Mouse (Mus musculus) neural tube, embryonic 12.5 days (tissue): ENCODE data around the gene Serinc4. TPM values are rescaled to one million over a fixed set of nuclear protein-coding genes. Genes with fewer than 3 reads are reported as not detected.

Source experiments
- ATAC-seq: fragments of 200-750 bp; cut with Nextera tagmentation; 2 replicates; pipeline ENCODE4 v1.8.0; 2017; ENCODE audit warnings: low read depth, mild to moderate bottlenecking, moderate TSS enrichment, moderate library complexity; ENCODE audit not compliant: low FRiP score
- H3K27ac ChIP-seq: fragments of 300-500 bp; sonication (generic); 2 replicates; pipeline ENCODE4 v1.5.1; 2016
- H3K27me3 ChIP-seq: fragments of 300-500 bp; sonication (generic); replicated peaks from 2 replicates; pipeline ENCODE4 v1.6.1; 2016; ENCODE audit warnings: mild to moderate bottlenecking
- H3K36me3 ChIP-seq: fragments of 300-500 bp; sonication (generic); 2 replicates; pipeline ENCODE4 v1.6.1; 2016; ENCODE audit warnings: mild to moderate bottlenecking
- H3K4me1 ChIP-seq: fragments of 300-500 bp; sonication (generic); 2 replicates; pipeline ENCODE4 v1.6.1; 2016
- H3K4me2 ChIP-seq: fragments of 300-500 bp; sonication (generic); replicated peaks from 2 replicates; pipeline ENCODE4 v1.6.1; 2016; ENCODE audit warnings: mild to moderate bottlenecking
- H3K4me3 ChIP-seq: fragments of 300-500 bp; sonication (generic); 2 replicates; pipeline ENCODE4 v1.5.1; 2016
- H3K9ac ChIP-seq: fragments of 300-500 bp; sonication (generic); 2 replicates; pipeline ENCODE4 v1.6.1; 2016; ENCODE audit warnings: mild to moderate bottlenecking
- H3K9me3 ChIP-seq: fragments of 300-500 bp; sonication (generic); 2 replicates; pipeline ENCODE4 v1.6.1; 2016; ENCODE audit warnings: mild to moderate bottlenecking
- WGBS: fragments of 180-500 bp; shearing (Covaris S2); methylation state at CpG from one replicate; pipeline ENCODE4 v1.1.7; 2016; 5-methylcytosine and 5-hydroxymethylcytosine counted together
- microRNA-seq: library from miRNA; unstranded; fragments of <30 nt; microRNA quantifications from one replicate; pipeline ENCODE4, GENCODE M21; 2017
- polyA plus RNA-seq: library from polyadenylated mRNA; unstranded; fragments of >200 nt; fragmentation: Nextera tagmentation; extraction: Ambion mirVana; gene quantifications from 2 replicates; pipeline ENCODE4 v1.2.1, GENCODE M21; 2016

Gene Serinc4
- polyA plus RNA-seq, 1 experiment from 2014 or later, result 0.79 TPM

GRCm38 (mm10) chr2:121415591-121415990, 41.0 kb downstream of the Serinc4 start:
- Histone ChIP-seq H3K9ac (peak overlapping the region; percentile 98; the same call in 1 of the 2 replicates), H3K9me3 (no peaks in the 10 kb centered on the region), H3K4me3 (peak overlapping the region; percentile 97; the same call in 1 of the 2 replicates), H3K4me1 (peaks cover 22% of the 10 kb centered on the region), H3K4me2 (peak overlapping the region; percentile 71), H3K36me3 (peaks cover 18% of the 10 kb centered on the region; the same call in 1 of the 2 replicates), H3K27me3 (no peaks in the 10 kb centered on the region), H3K27ac (no peak overlapping the region)
- no peak for ATAC-seq
- 90% methylated on average over 3 of the region's 3 CpGs for WGBS

DNA sequence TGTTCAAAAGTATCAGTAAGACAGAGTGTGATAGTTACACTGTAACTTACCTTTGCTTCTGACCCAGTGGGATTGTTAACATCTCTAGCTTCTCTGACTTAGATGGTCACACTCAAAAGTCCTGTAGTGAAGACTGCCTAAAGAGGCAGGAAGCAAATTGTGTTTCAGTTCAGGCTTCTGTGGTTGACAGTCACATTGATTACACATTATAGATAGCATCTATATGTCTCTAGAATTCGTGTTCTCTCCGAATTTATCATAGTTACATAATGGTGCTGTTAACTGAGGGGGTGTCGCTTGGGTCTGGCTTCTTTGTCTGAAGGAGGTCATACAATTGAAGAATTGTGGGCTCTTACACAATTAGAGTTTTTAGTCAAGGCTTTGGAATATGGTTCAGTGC, 41.5 kb downstream of the Serinc4 start:
- Histone ChIP-seq H3K36me3 (peaks cover 17% of the 10 kb centered on the region; the same call in 1 of the 2 replicates), H3K4me1 (peaks cover 22% of the 10 kb centered on the region)

GRCm38 (mm10) chr2:121414139-121414685, 42.4 kb downstream of the Serinc4 start:
- WGBS, result 1% methylated on average over 32 of the region's 32 CpGs
- peak; percentile 52 for ATAC-seq
- Histone ChIP-seq H3K4me3 (peak overlapping the region; percentile 97), H3K9ac (peak overlapping the region; percentile 98), H3K27ac (peak overlapping the region; percentile 92), H3K36me3 (peaks cover 17% of the 10 kb centered on the region; the same call in 1 of the 2 replicates), H3K9me3 (no peaks in the 10 kb centered on the region), H3K4me1 (peaks cover 22% of the 10 kb centered on the region), H3K27me3 (no peaks in the 10 kb centered on the region), H3K4me2 (peak overlapping the region; percentile 71)

More for the DNA sequence above, 41.5 kb downstream of the Serinc4 start:
- ATAC-seq, result no peak
- Histone ChIP-seq H3K27ac (no peak overlapping the region), H3K9ac (peak overlapping the region; percentile 98; the same call in 1 of the 2 replicates), H3K4me2 (peak overlapping the region; percentile 71), H3K27me3 (no peaks in the 10 kb centered on the region), H3K9me3 (no peaks in the 10 kb centered on the region), H3K4me3 (peak overlapping the region; percentile 97)
- WGBS, result 48% methylated on average over 3 of the region's 3 CpGs

GRCm38 (mm10) chr2:121413387-121414042, 43.1 kb downstream of the Serinc4 start, which contains the start of the genes Pdia3 and Catsper2:
Pdia3 (plus strand) TSS chr2:121413775.
Catsper2 (minus strand) TSS chr2:121413792.
- under 1% methylated on average over 68 of the region's 68 CpGs for WGBS
- no peaks in the 10 kb centered on the region for H3K27me3 ChIP-seq

GRCm38 (mm10) chr2:121412843-121413386, 43.7 kb downstream of the Serinc4 start:
- Histone ChIP-seq H3K9me3 (no peaks in the 10 kb centered on the region), H3K36me3 (peaks cover 9% of the 10 kb centered on the region; the same call in 1 of the 2 replicates), H3K4me1 (peaks cover 22% of the 10 kb centered on the region), H3K27ac (peak overlapping the region; percentile 92), H3K27me3 (no peaks in the 10 kb centered on the region), H3K4me2 (peak overlapping the region; percentile 71), H3K4me3 (peak overlapping the region; percentile 97), H3K9ac (peak overlapping the region; percentile 98)
- WGBS, result 12% methylated on average over 4 of the region's 4 CpGs
- no peak for ATAC-seq

More at GRCm38 (mm10) chr2:121413387-121414042, 43.1 kb downstream of the Serinc4 start, which contains the start of the genes Pdia3 and Catsper2:
- Histone ChIP-seq H3K4me1 (peaks cover 22% of the 10 kb centered on the region), H3K4me2 (peak within 1 kb of the TSS; percentile 71), H3K9me3 (no peaks in the 10 kb centered on the region), H3K9ac (peak within 1 kb of the TSS; percentile 98), H3K4me3 (peak within 1 kb of the TSS; percentile 97), H3K36me3 (peaks cover 13% of the 10 kb centered on the region; the same call in 1 of the 2 replicates), H3K27ac (peak within 1 kb of the TSS; percentile 92)
- peak; percentile 99 for ATAC-seq

DNA sequence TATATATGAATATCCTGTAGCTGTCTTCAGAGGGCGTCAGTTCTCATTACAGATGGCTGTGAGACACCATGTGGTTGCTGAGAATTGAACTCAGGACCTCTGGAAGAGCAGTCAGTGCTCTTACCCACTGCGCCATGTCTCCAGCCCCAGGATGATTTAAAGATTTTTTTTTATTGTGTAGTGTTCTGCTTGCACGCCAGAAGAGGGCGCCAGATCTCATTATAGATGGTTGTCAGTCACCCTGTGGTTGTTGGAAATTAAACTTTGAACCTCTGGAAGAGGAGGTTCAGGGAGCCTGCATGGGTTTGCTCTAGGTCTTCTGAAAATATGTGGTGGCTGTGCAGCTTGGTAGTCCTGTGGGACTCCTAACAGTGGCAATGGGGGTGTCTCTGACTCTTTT, 48.4 kb downstream of the Serinc4 start:
- Histone ChIP-seq H3K9ac (no peak overlapping the region), H3K4me1 (no peaks in the 10 kb centered on the region), H3K4me2 (no peak overlapping the region), H3K4me3 (no peak overlapping the region), H3K36me3 (no peaks in the 10 kb centered on the region), H3K27me3 (no peaks in the 10 kb centered on the region), H3K27ac (no peak overlapping the region), H3K9me3 (no peaks in the 10 kb centered on the region)
- 31% methylated on average over 4 of the region's 4 CpGs for WGBS
- no peak for ATAC-seq

- no peaks in the 10 kb centered on the region for H3K36me3 ChIP-seq
- no peak overlapping the region for H3K4me2 ChIP-seq
- H3K27me3 ChIP-seq, result no peaks in the 10 kb centered on the region
- H3K4me3 ChIP-seq, result no peak overlapping the region
- H3K27ac ChIP-seq, result no peak overlapping the region
- ATAC-seq, result no peak
- no peaks in the 10 kb centered on the region for H3K4me1 ChIP-seq
- no peak overlapping the region for H3K9ac ChIP-seq
- no peaks in the 10 kb centered on the region for H3K9me3 ChIP-seq
Measured at GRCm38 (mm10) chr2:121403296-121403695, 53.3 kb downstream of the Serinc4 start.

DNA sequence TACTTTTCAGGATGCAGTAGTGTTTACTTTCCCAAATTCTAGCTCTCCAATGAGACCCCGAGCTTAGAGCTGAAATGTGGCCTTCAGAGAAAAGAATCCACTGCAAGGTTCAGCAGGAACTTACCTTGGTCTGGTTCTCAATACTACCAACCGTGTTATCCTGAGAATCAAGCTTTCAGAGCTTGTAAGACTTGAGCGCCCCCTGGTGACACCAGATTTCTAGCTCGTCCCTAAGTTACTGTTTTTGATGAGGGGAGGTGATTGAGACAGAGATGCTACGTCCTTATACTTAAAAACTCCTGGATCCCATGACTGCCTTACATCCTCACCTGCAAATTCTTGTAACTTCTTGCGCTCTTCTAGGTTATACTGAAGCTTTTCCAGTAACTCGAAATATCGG, 60.0 kb downstream of the Serinc4 start:
- no peaks in the 10 kb centered on the region for H3K4me1 ChIP-seq
- no peak overlapping the region for H3K4me3 ChIP-seq

More for the DNA sequence above, 60.0 kb downstream of the Serinc4 start:
- Histone ChIP-seq H3K4me2 (no peak overlapping the region), H3K27me3 (no peaks in the 10 kb centered on the region), H3K9me3 (no peaks in the 10 kb centered on the region), H3K36me3 (no peaks in the 10 kb centered on the region), H3K9ac (no peak overlapping the region), H3K27ac (no peak overlapping the region)
- WGBS, result 14% methylated on average over 8 of the region's 8 CpGs
- ATAC-seq, result no peak

Small RNA genes within 50 kb of the gene (microRNA-seq; reads per million reads assigned to microRNA genes)
- not detected for gene Gm22953

Other genes with a start within 250 kb of the Serinc4 start
- 177 and 178 TPM in 2 replicates for gene Trp53bp1, start 185.4 kb downstream of the Serinc4 start, polyA plus RNA-seq
- gene Map1a, start 167.2 kb downstream of the Serinc4 start, polyA plus RNA-seq, result 10.3 and 12.6 TPM in 2 replicates
- 13.0 and 13.1 TPM in 2 replicates for gene Ppip5k1, start 101.4 kb downstream of the Serinc4 start, polyA plus RNA-seq
- 19.6 and 19.7 TPM in 2 replicates for gene Ckmt1, start 99.1 kb downstream of the Serinc4 start, polyA plus RNA-seq
- gene Strc, start 69.6 kb downstream of the Serinc4 start, polyA plus RNA-seq, result not detected in 2 replicates
- 497 and 518 TPM in 2 replicates for gene Pdia3, start 43.0 kb downstream of the Serinc4 start, polyA plus RNA-seq
- 4.1 and 4.5 TPM in 2 replicates for gene Catsper2, start 43.0 kb downstream of the Serinc4 start, polyA plus RNA-seq
- 2.4 and 2.5 TPM in 2 replicates for gene Ell3, start 12.5 kb downstream of the Serinc4 start, polyA plus RNA-seq
- 470 and 490 TPM in 2 replicates for gene Serf2, start 7.6 kb downstream of the Serinc4 start, polyA plus RNA-seq
- 97.6 and 113 TPM in 2 replicates for gene Hypk, start 3.5 kb downstream of the Serinc4 start, polyA plus RNA-seq
- gene Mfap1b, start 17.3 kb upstream of the Serinc4 start, polyA plus RNA-seq, result 74.2 and 77.8 TPM in 2 replicates
- 32.0 and 35.3 TPM in 2 replicates for gene Mfap1a, start 49.9 kb upstream of the Serinc4 start, polyA plus RNA-seq
- gene Wdr76, start 49.9 kb upstream of the Serinc4 start, polyA plus RNA-seq, result 8.1 and 8.5 TPM in 2 replicates